Mouse (Mus musculus) kidney, adult 10 weeks (tissue): Measurements from ENCODE around the gene Pramel6. TPM values are rescaled to one million over a fixed set of nuclear protein-coding genes. Genes with fewer than 3 reads are reported as not detected.

Experiments
- polyA plus RNA-seq: library from polyadenylated mRNA; stranded (reverse); fragments of 350-450 nt; fragmentation: Illumina TruSeq; extraction: RNeasy Lipid Tissue Mini Kit (QIAGEN cat#74804); gene quantifications from one replicate; pipeline ENCODE4 v1.2.3, GENCODE M21; 2014; ENCODE audit warnings: low read depth, low replicate concordance

The Pramel6 gene
- not detected for polyA plus RNA-seq

DNA sequence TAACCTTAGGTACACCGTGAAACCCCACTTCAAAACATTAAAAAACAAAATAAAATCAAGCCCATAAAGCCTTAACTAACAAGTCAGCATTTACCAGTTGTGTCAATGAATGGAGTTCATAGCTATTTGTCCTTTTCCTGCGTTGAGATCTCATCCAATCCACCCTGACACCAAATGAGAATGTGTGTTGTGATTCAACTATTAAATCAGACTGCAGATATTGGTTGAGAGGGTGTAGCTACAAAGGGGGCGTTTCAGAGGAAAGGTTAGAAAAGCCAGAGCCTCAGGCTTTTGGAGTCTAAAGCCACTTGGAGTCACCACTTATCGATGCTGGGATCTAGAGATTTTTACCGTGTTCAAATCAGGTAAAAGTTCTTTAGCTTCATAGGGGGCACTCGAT is at the start of gene Pramel6:
Gene Pramel6 (plus strand): TSS at position 301 of the 400 bp plus-strand sequence.

DNA sequence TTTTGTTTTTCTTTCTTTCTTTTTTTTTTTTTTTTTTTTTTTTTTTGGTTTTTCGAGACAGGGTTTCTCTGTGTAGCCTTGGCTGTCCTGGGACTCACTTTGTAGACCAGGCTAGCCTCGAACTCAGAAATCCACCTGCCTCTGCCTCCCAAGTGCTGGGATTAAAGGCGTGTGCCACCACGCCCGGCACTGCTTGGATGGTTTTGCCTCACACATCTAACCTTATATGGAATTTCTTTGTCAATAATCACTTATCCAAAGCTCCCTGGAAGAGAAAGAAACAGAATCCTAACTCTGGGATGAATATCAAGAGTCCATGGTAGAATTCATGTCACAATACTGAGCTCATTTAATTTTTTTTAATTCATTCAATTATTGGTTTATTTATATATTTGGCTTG is 9.4 kb upstream of the Pramel6 start, which contains the start of gene Pramel7:
Gene Pramel7 (minus strand): TSS at position 101 of the 400 bp plus-strand sequence.

DNA sequence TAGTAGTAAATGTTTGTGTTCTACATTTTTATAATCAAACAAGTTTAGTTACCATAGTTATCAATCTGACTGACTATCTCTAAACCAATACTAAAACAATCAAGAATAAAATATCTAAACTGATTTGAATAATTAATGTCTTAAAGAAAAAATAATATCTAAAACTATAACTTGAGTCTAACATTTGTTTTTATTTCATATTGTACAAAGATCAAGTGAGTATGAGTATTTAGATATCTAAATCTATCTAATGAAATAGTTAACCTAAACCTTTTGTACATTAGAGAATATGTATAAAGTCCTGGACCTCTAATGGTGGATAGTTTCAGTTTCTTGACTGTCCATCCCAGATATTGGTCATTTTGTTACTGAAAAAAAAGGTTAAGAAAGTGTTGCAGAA is 25.1 kb downstream of the Pramel6 start, which contains the start of gene Olfr153:
Gene Olfr153 (plus strand): TSS at position 301 of the 400 bp plus-strand sequence.

DNA sequence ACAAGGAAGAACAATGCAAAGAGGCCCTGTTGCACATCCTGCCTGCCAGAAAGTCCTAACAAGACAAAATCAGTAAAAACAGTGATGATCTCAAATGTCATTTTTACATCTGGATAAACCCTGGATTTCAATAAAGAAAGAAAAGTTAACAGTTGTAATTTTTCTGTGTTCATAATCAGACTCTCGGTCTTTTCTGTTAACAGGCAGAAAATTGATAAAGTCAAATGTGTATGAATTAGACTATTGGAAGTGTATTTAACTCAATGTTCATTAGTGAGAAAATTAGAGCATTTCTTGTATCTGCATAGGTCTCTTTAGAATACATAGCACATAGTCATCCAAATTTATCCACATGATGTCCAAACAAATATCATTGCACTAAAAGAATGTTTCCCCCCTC is 39.1 kb downstream of the Pramel6 start, which contains the start of gene Olfr1128:
Gene Olfr1128 (minus strand): TSS at position 101 of the 400 bp plus-strand sequence.

Other genes starting within 250 kb of the Pramel6 start
- gene Olfr1116, start 239.0 kb upstream of the Pramel6 start, polyA plus RNA-seq: not detected
- gene Olfr1118, start 199.0 kb upstream of the Pramel6 start, polyA plus RNA-seq: not detected
- gene Olfr1120, start 151.8 kb upstream of the Pramel6 start, polyA plus RNA-seq: not detected
- gene Olfr1121, start 136.7 kb upstream of the Pramel6 start, polyA plus RNA-seq: not detected
- gene Olfr1122, start 120.7 kb upstream of the Pramel6 start, polyA plus RNA-seq: not detected
- gene Olfr1123, start 89.9 kb upstream of the Pramel6 start, polyA plus RNA-seq: not detected
- gene Olfr1124, start 76.3 kb upstream of the Pramel6 start, polyA plus RNA-seq: not detected
- not detected for gene Olfr1126, start 52.6 kb upstream of the Pramel6 start, polyA plus RNA-seq
- gene Pramel7, start 9.5 kb upstream of the Pramel6 start, polyA plus RNA-seq: not detected
- not detected for gene Olfr153, start 25.2 kb downstream of the Pramel6 start, polyA plus RNA-seq
- not detected for gene Olfr1128, start 39.0 kb downstream of the Pramel6 start, polyA plus RNA-seq
- gene Olfr1129, start 67.3 kb downstream of the Pramel6 start, polyA plus RNA-seq: not detected
- gene Olfr1130, start 99.6 kb downstream of the Pramel6 start, polyA plus RNA-seq: not detected
- gene Olfr1131, start 120.5 kb downstream of the Pramel6 start, polyA plus RNA-seq: not detected
- not detected for gene Olfr1132, start 131.0 kb downstream of the Pramel6 start, polyA plus RNA-seq
- not detected for gene Olfr1133, start 140.8 kb downstream of the Pramel6 start, polyA plus RNA-seq
- gene Olfr1134, start 151.9 kb downstream of the Pramel6 start, polyA plus RNA-seq: not detected
- gene Olfr1135, start 167.1 kb downstream of the Pramel6 start, polyA plus RNA-seq: not detected
- gene Olfr1136, start 187.4 kb downstream of the Pramel6 start, polyA plus RNA-seq: not detected
- not detected for gene Olfr1137, start 206.6 kb downstream of the Pramel6 start, polyA plus RNA-seq
- not detected for gene Olfr1138, start 233.4 kb downstream of the Pramel6 start, polyA plus RNA-seq
- not detected for gene Olfr1140, start 237.2 kb downstream of the Pramel6 start, polyA plus RNA-seq
- gene Olfr1141, start 247.4 kb downstream of the Pramel6 start, polyA plus RNA-seq: not detected